Mouse (Mus musculus) CD4-positive, CD25-positive, alpha-beta regulatory T cell (primary cell): ENCODE data around the gene Cttn. TPM values are rescaled to one million over a fixed set of nuclear protein-coding genes. Genes with fewer than 3 reads are reported as not detected.

Experiments
- polyA plus RNA-seq: library from polyadenylated mRNA; unstranded; fragments of 100-300 nt; shearing (Covaris generic); gene quantifications from one replicate; pipeline ENCODE4 v1.2.1, GENCODE M21; 2017

Gene Cttn
- 4.2 TPM for polyA plus RNA-seq

DNA sequence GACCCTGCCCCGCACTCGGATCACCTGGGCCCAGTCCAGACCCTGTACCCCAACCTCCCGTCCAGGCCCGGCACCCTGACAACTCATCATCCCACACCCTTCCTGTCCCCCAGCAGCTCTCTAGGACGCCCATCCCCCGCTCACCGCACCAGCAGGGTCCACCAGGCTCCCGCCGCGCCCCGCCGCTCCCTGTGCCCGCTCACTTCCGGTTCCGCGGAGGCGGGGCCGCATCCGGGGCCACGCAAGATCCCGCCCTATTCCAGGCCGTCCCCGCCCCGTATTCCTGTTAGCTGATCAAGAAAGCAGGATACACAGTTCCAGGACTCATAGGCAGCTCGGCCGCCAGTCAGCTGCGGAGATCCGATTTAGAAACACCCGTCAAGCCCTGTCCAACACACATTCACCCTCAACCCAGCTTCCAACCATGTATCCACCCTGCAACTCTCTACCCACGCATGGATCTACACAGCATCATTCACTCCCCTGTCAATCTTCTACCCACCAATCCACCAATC lies at the start of gene Cttn:
Gene Cttn (minus strand): TSS at position 465 of the 515 bp plus-strand sequence.

Other genes starting within 250 kb of the Cttn start
- gene Ppfia1, start 82.7 kb upstream of the Cttn start, polyA plus RNA-seq: 63.2 TPM
- gene Fadd, start 111.5 kb upstream of the Cttn start, polyA plus RNA-seq: 5.7 TPM